Mouse (Mus musculus) CH12.LX (cell line): Measurements from ENCODE around the gene Nop53. TPM values are rescaled to one million over a fixed set of nuclear protein-coding genes. Genes with fewer than 3 reads are reported as not detected.

Source experiments
- DNase-seq: peaks from one replicate; pipeline ENCODE4 v3.0.0-alpha.2; 2013; ENCODE audit errors: extremely low read depth
- H3K27ac ChIP-seq: 2 replicates; pipeline ENCODE4 v1.5.1; 2012; ENCODE audit warnings: low read depth, mild to moderate bottlenecking, control low read depth, moderate library complexity; ENCODE audit not compliant: insufficient read depth
- H3K27me3 ChIP-seq: replicated peaks from 2 replicates; pipeline ENCODE3; 2012; ENCODE audit warnings: inconsistent platforms
- H3K36me3 ChIP-seq, 2 experiments: replicated peaks in 1 of 2; 2 replicates each; pipeline versions ENCODE3 to v1.6.1; 2012; ENCODE audit warnings: inconsistent platforms in 1 of 2, low read length in 1 of 2, mild to moderate bottlenecking in 1 of 2, mixed read lengths in 1 of 2, moderate library complexity in 1 of 2; ENCODE audit not compliant: control insufficient read depth in 1 of 2, insufficient read depth in 1 of 2
- H3K4me1 ChIP-seq, 2 experiments: 2 replicates each; pipeline ENCODE4 v1.6.1; 2012; ENCODE audit warnings: inconsistent platforms in 1 of 2, moderate library complexity in 1 of 2; ENCODE audit not compliant: insufficient read depth in 2 of 2, control insufficient read depth in 1 of 2
- H3K4me2 ChIP-seq: 2 replicates; pipeline ENCODE4 v1.6.1; 2012; ENCODE audit warnings: low read depth, mild to moderate bottlenecking, control low read depth; ENCODE audit not compliant: poor library complexity, insufficient read depth, severe bottlenecking
- H3K4me3 ChIP-seq, 3 experiments: fragments of 150-350 bp in 1 of 3; sonication (generic) in 1 of 3; replicated peaks in 1 of 3; 2 replicates each; pipeline versions ENCODE3 to v1.5.1; 2011 to 2012; ENCODE audit warnings: low read depth in 2 of 3, low read length in 2 of 3, mild to moderate bottlenecking in 2 of 3, moderate library complexity in 2 of 3, control low read depth in 1 of 3, improper control_type of control experiment in 1 of 3, inconsistent platforms in 1 of 3, mixed read lengths in 1 of 3; ENCODE audit not compliant: poor library complexity in 1 of 3
- H3K79me2 ChIP-seq: replicated peaks from 2 replicates; pipeline ENCODE4 v1.6.1; 2012; ENCODE audit warnings: mild to moderate bottlenecking, moderate library complexity; ENCODE audit not compliant: control insufficient read depth, poor library complexity, insufficient read depth, severe bottlenecking; ENCODE audit errors: extremely low read depth
- H3K9ac ChIP-seq: 2 replicates; pipeline ENCODE4 v1.6.1; 2012; ENCODE audit warnings: low read depth, mild to moderate bottlenecking, control low read depth, moderate library complexity; ENCODE audit not compliant: insufficient read depth
- H3K9me3 ChIP-seq: replicated peaks from 2 replicates; pipeline ENCODE3; 2012; ENCODE audit warnings: low read length, inconsistent platforms, mixed read lengths
- CHD2 ChIP-seq: IDR thresholded peaks from 2 replicates; pipeline ENCODE4 v1.6.1; 2011; ENCODE audit warnings: low read length, improper control_type of control experiment
- CTCF ChIP-seq, 2 experiments: IDR thresholded peaks in 1 of 2; conservative IDR thresholded peaks in 1 of 2; 2 replicates each; pipeline ENCODE4 v1.5.1; 2011 to 2012; ENCODE audit warnings: low read depth in 2 of 2, low read length in 2 of 2, improper control_type of control experiment in 1 of 2, inconsistent platforms in 1 of 2, mild to moderate bottlenecking in 1 of 2, moderate library complexity in 1 of 2
- KAT2A ChIP-seq: IDR thresholded peaks from 2 replicates; pipeline ENCODE4 v1.6.1; 2012; ENCODE audit warnings: low read length, improper control_type of control experiment, inconsistent platforms; ENCODE audit not compliant: insufficient replicate concordance
- MAFK ChIP-seq: IDR thresholded peaks from 2 replicates; pipeline ENCODE4 v1.6.1; 2011; ENCODE audit warnings: low read length, improper control_type of control experiment; ENCODE audit not compliant: insufficient replicate concordance
- MAX ChIP-seq: IDR thresholded peaks from 2 replicates; pipeline ENCODE4 v1.6.1; 2011; ENCODE audit warnings: low read length, improper control_type of control experiment
- NRF1 ChIP-seq: IDR thresholded peaks from 2 replicates; pipeline ENCODE4 v1.6.1; 2014; ENCODE audit warnings: low read depth, mild to moderate bottlenecking, inconsistent platforms, low read length, improper control_type of control experiment, moderate library complexity
- PAX5 ChIP-seq: IDR thresholded peaks from 2 replicates; pipeline ENCODE4 v1.6.1; 2012; ENCODE audit warnings: low read length, inconsistent platforms, mixed read lengths
- RAD21 ChIP-seq: IDR thresholded peaks from 2 replicates; pipeline ENCODE4 v1.6.1; 2011; ENCODE audit warnings: low read depth, mild to moderate bottlenecking, low read length, improper control_type of control experiment, moderate library complexity
- SIN3A ChIP-seq: IDR thresholded peaks from 2 replicates; pipeline ENCODE4 v1.6.1; 2012; ENCODE audit warnings: low read length, improper control_type of control experiment, inconsistent platforms
- TBP ChIP-seq: conservative IDR thresholded peaks from 2 replicates; pipeline ENCODE4 v1.6.1; 2011; ENCODE audit warnings: low read depth, low read length, improper control_type of control experiment
- TCF12 ChIP-seq: IDR thresholded peaks from 2 replicates; pipeline ENCODE4 v1.6.1; 2014; ENCODE audit warnings: low read depth, mild to moderate bottlenecking, inconsistent platforms, low read length, improper control_type of control experiment
- USF1 ChIP-seq: IDR thresholded peaks from 2 replicates; pipeline ENCODE4 v1.6.1; 2014; ENCODE audit warnings: low read depth, mild to moderate bottlenecking, inconsistent platforms, low read length, improper control_type of control experiment
- ZC3H11A ChIP-seq: IDR thresholded peaks from 2 replicates; pipeline ENCODE4 v1.6.1; 2012; ENCODE audit warnings: low read depth, mild to moderate bottlenecking, inconsistent platforms, low read length, improper control_type of control experiment
- ZKSCAN1 ChIP-seq: IDR thresholded peaks from 2 replicates; pipeline ENCODE4 v1.6.1; 2012; ENCODE audit warnings: low read depth, inconsistent platforms, low read length, improper control_type of control experiment, borderline replicate concordance
- dilution Hi-C: fragments of 300-500 bp; cut with MboI; formaldehyde crosslinking; loops from 2 replicates; pipeline ENCODE4 v1.14.3; 2020; ENCODE audit warnings: low sequenced_read_pairs; ENCODE audit not compliant: extremely low pct_unique_long_range_greater_than_20kb, extremely low pct_ligation_motif_present
- in situ Hi-C: fragments of 300-500 bp; cut with MboI; formaldehyde crosslinking; loops from 3 replicates; pipeline ENCODE4 v1.14.3; 2019; ENCODE audit warnings: low sequenced_read_pairs, low pct_ligation_motif_present, low pct_unique_long_range_greater_than_20kb, mixed read lengths
- polyA plus RNA-seq: library from polyadenylated mRNA; unstranded; fragments of >175 nt; gene quantifications from 2 replicates; pipeline ENCODE4 v1.2.1, GENCODE M21; 2012; ENCODE audit warnings: low read depth; ENCODE audit not compliant: insufficient read length
- total RNA-seq, 2 experiments: library from RNA; depleted of rRNA; stranded (reverse); fragments of 300-350 nt in 1 of 2; fragments of >200 nt in 1 of 2; gene quantifications; 2 replicates each; pipeline ENCODE4 v1.2.3; 2012 to 2014

Nop53 gene
- total and polyA plus RNA-seq, 3 experiments, result 199 to 310 (median 291) TPM

GRCm38 (mm10) chr7:15947653-15948260, 1.9 kb upstream of the Nop53 start:
- in situ Hi-C loops, result loop anchor here (25.0 kb wide), 1 partner anchor 840 kb away; the partner anchor contains the start of gene Slc1a5
- dilution Hi-C loops, result no loop called here
- peak; percentile 49 for TF ChIP-seq CHD2
- no peak for TF ChIP-seq CTCF (conservative IDR thresholded peaks at IDR 0.05 in 1 of 2, IDR thresholded peaks at IDR 0.05 in 1 of 2; ENCODE audit: low read depth in 2 of 2, low read length in 2 of 2)

GRCm38 (mm10) chr7:15945211-15945610, 663 bp downstream of the Nop53 start:
- Histone ChIP-seq H3K4me3 (peak overlapping the region; percentile 67 to 96 (median 68)), H3K9ac (peak overlapping the region; percentile 79), H3K4me1 (peaks cover 16 to 47% of the 10 kb centered on the region in 2 experiments), H3K36me3 (peaks cover 44 to 50% of the 10 kb centered on the region in 2 experiments), H3K27me3 (no peaks in the 10 kb centered on the region), H3K9me3 (no peaks in the 10 kb centered on the region)
- in situ Hi-C loops, result loop anchor here (25.0 kb wide), 1 partner anchor 842 kb away; the partner anchor contains the start of gene Slc1a5
- no peak for TF ChIP-seq RAD21
- TF ChIP-seq TBP, result no peak
- TF ChIP-seq KAT2A, result no peak
- no peak for TF ChIP-seq USF1
- TF ChIP-seq SIN3A, result no peak; the same call in 1 of the 2 replicates
- TF ChIP-seq ZC3H11A, result no peak
- TF ChIP-seq CTCF (conservative IDR thresholded peaks at IDR 0.05 in 1 of 2, IDR thresholded peaks at IDR 0.05 in 1 of 2; ENCODE audit: low read depth in 2 of 2, low read length in 2 of 2), result no peak
- no peak for TF ChIP-seq TCF12
- TF ChIP-seq MAFK, result no peak
- TF ChIP-seq PAX5, result no peak
- TF ChIP-seq ZKSCAN1, result no peak
- TF ChIP-seq NRF1, result no peak
- TF ChIP-seq MAX, result no peak
- TF ChIP-seq, all 38 proteins: peak for 0
- Histone ChIP-seq H3K4me2 (peak overlapping the region; percentile 92), H3K27ac (no peak overlapping the region), H3K79me2 (peaks cover 28% of the 10 kb centered on the region)
- dilution Hi-C loops, result no loop called here
- no peak for DNase-seq

More at GRCm38 (mm10) chr7:15947653-15948260, 1.9 kb upstream of the Nop53 start:
- Histone ChIP-seq H3K27me3 (no peaks in the 10 kb centered on the region), H3K27ac (peak overlapping the region; percentile 36; the same call in 1 of the 2 replicates), H3K36me3 (peaks cover 25 to 28% of the 10 kb centered on the region in 2 experiments), H3K4me3 (peak overlapping the region in 2 of 3 experiments; percentile 3 to 28), H3K9ac (peak overlapping the region; percentile 55), H3K9me3 (no peaks in the 10 kb centered on the region), H3K79me2 (peaks cover 27% of the 10 kb centered on the region), H3K4me1 (peaks cover 16 to 47% of the 10 kb centered on the region in 2 experiments), H3K4me2 (peak overlapping the region; percentile 89)
- no peak for DNase-seq
